Mouse (Mus musculus) midbrain, postnatal 0 days (tissue): ENCODE measurements around the gene Colca2. TPM values are rescaled to one million over a fixed set of nuclear protein-coding genes. Genes with fewer than 3 reads are reported as not detected.

Experiments used
- ATAC-seq: fragments of 200-750 bp; cut with Nextera tagmentation; 2 replicates; pipeline ENCODE4 v1.8.0; 2017; ENCODE audit warnings: moderate number of reproducible peaks, mild to moderate bottlenecking, moderate TSS enrichment, moderate library complexity; ENCODE audit not compliant: low FRiP score
- DNase-seq: peaks from one replicate; pipeline ENCODE4 v3.0.0-alpha.2; 2015; ENCODE audit warnings: low spot score
- H3K27ac ChIP-seq: fragments of 300-500 bp; sonication (generic); 2 replicates; pipeline ENCODE4 v1.5.1; 2014; ENCODE audit warnings: low read depth, mild to moderate bottlenecking, low read length, mixed read lengths
- H3K27me3 ChIP-seq: fragments of 300-500 bp; sonication (generic); 2 replicates; pipeline ENCODE4 v1.6.1; 2014; ENCODE audit warnings: low read length, control low read depth, mixed read lengths; ENCODE audit not compliant: insufficient read depth
- H3K36me3 ChIP-seq: fragments of 300-500 bp; sonication (generic); 2 replicates; pipeline ENCODE4 v1.6.1; 2014; ENCODE audit warnings: low read length, control low read depth, mixed read lengths; ENCODE audit not compliant: insufficient read depth
- H3K4me1 ChIP-seq: fragments of 300-500 bp; sonication (generic); 2 replicates; pipeline ENCODE4 v1.6.1; 2014; ENCODE audit warnings: mild to moderate bottlenecking, control low read depth, antibody characterized with exemption, low read length, mixed read lengths; ENCODE audit not compliant: insufficient read depth
- H3K4me2 ChIP-seq: fragments of 300-500 bp; sonication (generic); 2 replicates; pipeline ENCODE4 v1.6.1; 2014; ENCODE audit warnings: low read depth, mild to moderate bottlenecking, low read length, mixed read lengths; ENCODE audit not compliant: poor library complexity, severe bottlenecking
- H3K4me3 ChIP-seq: fragments of 300-500 bp; sonication (generic); 2 replicates; pipeline ENCODE4 v1.5.1; 2014; ENCODE audit warnings: low read depth, mild to moderate bottlenecking, low read length, moderate library complexity
- H3K9ac ChIP-seq: fragments of 300-500 bp; sonication (generic); replicated peaks from 2 replicates; pipeline ENCODE4 v1.6.1; 2014; ENCODE audit warnings: mild to moderate bottlenecking, low read length, moderate library complexity, mixed read lengths; ENCODE audit not compliant: poor library complexity, severe bottlenecking
- H3K9me3 ChIP-seq: fragments of 300-500 bp; sonication (generic); 2 replicates; pipeline ENCODE4 v1.6.1; 2016; ENCODE audit warnings: low read length, control low read depth
- CTCF ChIP-seq: IDR thresholded peaks from 2 replicates; pipeline ENCODE4 v1.5.1; 2016; ENCODE audit warnings: antibody characterized with exemption, mild to moderate bottlenecking
- WGBS: fragments of 180-500 bp; shearing (Covaris S2); extraction: QIAGEN DNeasy Blood & Tissue Kit; methylation state at CpG from one replicate; pipeline ENCODE4 v1.1.7; 2014; 5-methylcytosine and 5-hydroxymethylcytosine counted together
- polyA plus RNA-seq: library from polyadenylated mRNA; unstranded; fragments of >200 nt; fragmentation: Nextera tagmentation; extraction: Ambion mirVana; gene quantifications from 2 replicates; pipeline ENCODE4 v1.2.1, GENCODE M21; 2015
- total RNA-seq: library from RNA; depleted of rRNA; stranded (reverse); fragments of >200 nt; gene quantifications from 2 replicates; pipeline ENCODE4 v1.2.3, GENCODE M21; 2014; rRNA removed

Colca2 gene
- total and polyA plus RNA-seq, 2 experiments from 2014 or later = 1.1 TPM; not detected in 1

DNA sequence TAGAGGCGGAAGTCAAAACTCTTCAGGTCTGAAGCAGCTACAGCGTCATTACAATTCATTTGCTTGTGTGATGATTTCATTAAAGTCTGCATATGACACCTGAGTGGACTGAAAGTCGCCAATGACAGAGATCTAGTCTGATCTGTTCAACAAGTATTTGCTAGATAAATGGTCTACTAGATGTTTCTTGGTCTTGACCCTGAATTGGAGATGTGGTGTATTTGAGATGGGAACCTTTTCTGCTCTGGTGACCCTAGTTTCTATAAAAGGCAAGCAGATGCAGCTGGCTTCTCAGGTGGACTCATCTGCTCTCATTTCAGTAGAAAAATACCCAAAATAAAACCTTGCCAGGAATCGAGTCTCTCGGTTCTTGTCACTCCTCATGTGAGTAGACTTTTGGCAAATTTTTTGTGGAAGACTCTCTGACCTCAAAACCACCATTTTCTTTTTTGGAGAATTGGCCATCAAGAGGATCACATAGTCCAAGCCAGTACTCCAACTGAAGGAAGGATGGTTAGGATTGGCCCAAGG is 52.7 kb downstream of the Colca2 start:
- no peaks in the 10 kb centered on the region for H3K36me3 ChIP-seq
- WGBS = 89% methylated on average over 5 of the region's 5 CpGs
- ATAC-seq = no peak
- H3K27ac ChIP-seq = no peak overlapping the region
- DNase-seq = no peak
- no peaks in the 10 kb centered on the region for H3K9me3 ChIP-seq
- H3K4me2 ChIP-seq = no peak overlapping the region
- no peaks in the 10 kb centered on the region for H3K27me3 ChIP-seq
- TF ChIP-seq CTCF = no peak
- H3K4me1 ChIP-seq = no peaks in the 10 kb centered on the region
- no peak overlapping the region for H3K4me3 ChIP-seq
- no peak overlapping the region for H3K9ac ChIP-seq

Other genes with a start within 250 kb of the Colca2 start
- not detected in 2 replicates for gene Btg4, start 217.7 kb downstream of the Colca2 start, total RNA-seq
- not detected in 2 replicates for gene Btg4, start 217.7 kb downstream of the Colca2 start, polyA plus RNA-seq
- gene Layn, start 201.5 kb downstream of the Colca2 start, total RNA-seq = 0.85 and 2.2 TPM in 2 replicates
- 1.3 and 1.8 TPM in 2 replicates for gene Layn, start 201.5 kb downstream of the Colca2 start, polyA plus RNA-seq
- gene 4833427G06Rik, start 176.5 kb downstream of the Colca2 start, total RNA-seq = not detected in 2 replicates
- gene 4833427G06Rik, start 176.5 kb downstream of the Colca2 start, polyA plus RNA-seq = 0.47 and 0.80 TPM in 2 replicates
- not detected in 2 replicates for gene Gm32742, start 113.1 kb downstream of the Colca2 start, total RNA-seq
- gene Gm32742, start 113.1 kb downstream of the Colca2 start, polyA plus RNA-seq = not detected in 2 replicates
- 0.16 and 0.42 TPM in 2 replicates for gene Pou2af1, start 64.9 kb downstream of the Colca2 start, total RNA-seq
- 0.12 TPM in 1 of 2 replicates, not detected in the other for gene Pou2af1, start 64.9 kb downstream of the Colca2 start, polyA plus RNA-seq
- not detected in 2 replicates for gene 1810046K07Rik, start 50.3 kb upstream of the Colca2 start, total RNA-seq
- not detected in 2 replicates for gene 1810046K07Rik, start 50.3 kb upstream of the Colca2 start, polyA plus RNA-seq